Mouse (Mus musculus): ENCODE measurements around the gene Rpl7l1. TPM values are rescaled to one million over a fixed set of nuclear protein-coding genes. Genes with fewer than 3 reads are reported as not detected.

Gene Rpl7l1
- polyA plus RNA-seq, 1 experiment, result 61.6 TPM

DNA sequence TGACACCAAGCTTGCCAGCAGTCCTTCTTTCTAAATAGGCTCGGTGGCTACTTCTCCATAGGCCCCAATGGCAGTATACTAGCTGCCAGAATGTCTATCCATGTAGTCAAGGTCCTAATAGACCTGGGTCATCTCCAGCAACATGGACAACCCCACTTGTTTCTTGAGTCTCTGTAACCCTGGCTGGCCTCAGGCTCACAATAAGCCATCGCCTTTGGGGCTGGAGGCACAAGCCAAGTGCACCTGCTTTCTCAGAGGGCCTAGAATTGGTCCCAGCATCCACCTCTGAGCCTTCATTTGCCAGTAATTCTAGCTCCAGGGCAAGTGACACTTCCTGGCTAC, 8.4 kb downstream of the Rpl7l1 start:
- WGBS, result 22% methylated on average over 2 of the region's 2 CpGs
- no peak overlapping the region for H3K27ac ChIP-seq (ENCODE audit: insufficient read depth, low read length)
- no peak for DNase-seq
- no peak overlapping the region for H3K4me3 ChIP-seq (replicated peaks; ENCODE audit: insufficient read depth, low read depth, low read length)
- H3K27me3 ChIP-seq (ENCODE audit: control insufficient read depth, insufficient read depth, low read length), result no peaks in the 10 kb centered on the region
- TF ChIP-seq POLR2A (IDR thresholded peaks at IDR 0.05; ENCODE audit: borderline replicate concordance, insufficient read depth, low read length) (no peak), CTCF (IDR thresholded peaks at IDR 0.05; ENCODE audit: borderline replicate concordance, insufficient read depth, low read depth, low read length) (no peak)
- 0 out of 2 replicates have a peak, but pooled peaks cover 3% of the 10 kb centered on the region for H3K4me1 ChIP-seq (ENCODE audit: control insufficient read depth, insufficient read depth, low read length)

DNA sequence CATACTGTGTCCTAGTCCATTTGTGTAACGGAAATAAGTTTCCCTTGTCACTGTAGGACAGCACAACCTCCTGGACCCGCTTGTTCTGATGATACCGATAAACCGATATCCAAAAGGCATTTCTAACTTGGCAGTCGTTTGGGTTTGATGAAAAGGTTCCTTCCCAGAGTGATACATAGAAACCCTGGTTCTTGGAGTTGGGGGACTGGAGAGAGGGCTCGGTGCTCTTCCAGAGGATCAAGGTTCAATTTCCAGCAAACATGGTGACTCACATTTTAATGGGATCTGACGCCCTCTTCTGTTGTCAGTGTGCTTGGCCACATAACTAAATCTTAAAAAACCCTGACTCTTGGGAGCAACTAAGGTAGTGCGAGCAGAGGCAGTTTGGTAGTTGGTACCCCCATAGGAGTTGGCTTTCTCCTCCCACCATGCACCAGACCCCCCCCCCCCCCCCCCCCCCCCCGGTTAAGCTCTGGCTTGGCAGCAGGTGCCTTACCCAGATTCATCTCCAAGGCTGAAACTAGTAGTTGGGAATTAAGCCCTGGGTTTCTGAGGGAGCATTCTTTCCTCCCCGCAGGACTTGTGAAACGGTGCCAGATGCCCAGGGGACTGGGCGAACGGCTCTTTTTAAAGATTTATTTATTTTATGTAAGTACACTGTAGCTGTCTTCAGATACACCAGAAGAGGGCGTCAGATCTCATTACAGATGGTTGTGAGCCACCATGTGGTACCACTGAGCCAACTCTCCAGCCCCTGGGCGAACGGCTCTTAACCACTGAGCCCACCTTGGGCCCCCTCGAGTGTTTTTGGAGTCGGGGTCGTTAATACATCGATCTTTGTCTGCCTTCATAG, 9.0 kb downstream of the Rpl7l1 start:
- Histone ChIP-seq H3K27ac (ENCODE audit: insufficient read depth, low read length) (no peak overlapping the region), H3K4me1 (ENCODE audit: control insufficient read depth, insufficient read depth, low read length) (0 out of 2 replicates have a peak, but pooled peaks cover 3% of the 10 kb centered on the region), H3K4me3 (replicated peaks; ENCODE audit: insufficient read depth, low read depth, low read length) (peak overlapping the region; percentile 73), H3K27me3 (ENCODE audit: control insufficient read depth, insufficient read depth, low read length) (no peaks in the 10 kb centered on the region)
- DNase-seq, result peak in 1 of 2 experiments; percentile 34
- 4% methylated on average over 19 of the region's 20 CpGs for WGBS
- TF ChIP-seq CTCF (IDR thresholded peaks at IDR 0.05; ENCODE audit: borderline replicate concordance, insufficient read depth, low read depth, low read length) (peak; percentile 25; the same call in 1 of the 2 replicates), POLR2A (IDR thresholded peaks at IDR 0.05; ENCODE audit: borderline replicate concordance, insufficient read depth, low read length) (no peak)

DNA sequence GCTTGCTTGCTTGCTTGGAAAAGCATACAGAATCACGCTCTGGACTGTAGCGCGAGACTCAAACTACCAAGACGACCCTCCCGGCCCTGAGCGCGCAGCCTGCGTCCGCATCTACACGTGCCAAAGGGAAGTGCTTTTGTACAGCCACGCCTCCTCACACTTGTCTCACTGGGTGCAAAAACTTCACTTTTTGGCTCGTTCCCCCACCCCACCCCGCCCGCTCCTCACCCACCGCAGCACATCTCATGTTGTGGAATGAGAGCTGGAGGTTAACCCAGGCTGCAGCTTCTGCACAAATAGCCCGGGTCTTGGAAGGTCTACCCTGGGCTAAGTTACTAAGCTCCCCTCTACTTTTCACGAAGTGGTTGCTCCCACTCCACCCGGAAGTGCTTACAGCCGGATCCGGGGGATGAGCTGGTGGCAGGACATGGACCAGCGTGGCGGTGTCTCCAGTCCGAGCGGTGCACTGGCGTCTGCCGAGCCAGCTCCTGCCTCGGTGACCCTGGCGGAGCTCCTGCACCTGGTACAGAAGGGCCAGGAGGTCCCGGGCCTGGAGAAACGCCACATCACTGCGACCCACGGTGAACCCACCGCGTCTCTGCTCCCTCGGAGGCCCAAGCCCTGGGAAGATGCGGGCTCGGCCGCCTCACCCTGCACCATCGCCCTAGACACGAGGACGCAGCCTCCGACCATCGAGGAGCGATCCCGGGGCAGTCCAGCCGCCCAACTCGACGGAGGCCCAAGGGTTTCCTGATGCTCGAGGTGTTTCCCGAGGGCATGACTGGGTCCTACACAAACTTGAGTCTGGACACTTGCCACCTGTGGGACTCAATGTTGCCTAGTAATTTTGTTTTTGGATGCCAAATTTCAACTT, 9.8 kb downstream of the Rpl7l1 start, which contains the start of gene 2310039H08Rik:
TSS of gene 2310039H08Rik (plus strand) at position 232 of the 874 bp plus-strand sequence.
- TF ChIP-seq POLR2A (IDR thresholded peaks at IDR 0.05; ENCODE audit: borderline replicate concordance, insufficient read depth, low read length) (peak; percentile 76), CTCF (IDR thresholded peaks at IDR 0.05; ENCODE audit: borderline replicate concordance, insufficient read depth, low read depth, low read length) (no peak)
- H3K4me3 ChIP-seq (replicated peaks; ENCODE audit: insufficient read depth, low read depth, low read length), result peak within 1 kb of the TSS; percentile 73
- no peaks in the 10 kb centered on the region for H3K27me3 ChIP-seq (ENCODE audit: control insufficient read depth, insufficient read depth, low read length)
- DNase-seq, result peak; percentile 86 to 88
- peak within 1 kb of the TSS; percentile 18 for H3K27ac ChIP-seq (ENCODE audit: insufficient read depth, low read length)
- H3K4me1 ChIP-seq (ENCODE audit: control insufficient read depth, insufficient read depth, low read length), result 0 out of 2 replicates have a peak, but pooled peaks cover 3% of the 10 kb centered on the region
- WGBS, result under 1% methylated on average over 50 of the region's 50 CpGs

DNA sequence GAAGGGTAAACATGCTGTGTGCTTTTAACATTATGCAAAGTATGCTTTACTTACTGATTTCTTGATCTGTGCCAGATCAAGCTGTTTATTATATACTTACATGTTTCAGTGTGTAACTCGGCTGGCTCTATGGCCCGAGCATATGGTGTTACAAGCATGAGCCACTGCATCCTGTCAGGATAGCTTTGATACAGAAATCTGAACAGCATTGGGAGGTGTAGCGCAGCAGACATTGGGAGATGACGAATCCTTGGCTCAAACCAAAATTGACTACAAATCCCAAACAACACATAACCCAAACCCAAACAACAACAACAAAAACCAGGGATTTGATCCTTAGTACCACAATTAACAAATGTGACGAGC, 10.5 kb downstream of the Rpl7l1 start:
- DNase-seq, result no peak
- WGBS, result 2% methylated on average over 5 of the region's 5 CpGs
- Histone ChIP-seq H3K27me3 (ENCODE audit: control insufficient read depth, insufficient read depth, low read length) (no peaks in the 10 kb centered on the region), H3K27ac (ENCODE audit: insufficient read depth, low read length) (peak overlapping the region; percentile 16), H3K4me3 (replicated peaks; ENCODE audit: insufficient read depth, low read depth, low read length) (peak overlapping the region; percentile 73), H3K4me1 (ENCODE audit: control insufficient read depth, insufficient read depth, low read length) (0 out of 2 replicates have a peak, but pooled peaks cover 3% of the 10 kb centered on the region)
- TF ChIP-seq POLR2A (IDR thresholded peaks at IDR 0.05; ENCODE audit: borderline replicate concordance, insufficient read depth, low read length), result no peak
- TF ChIP-seq CTCF (IDR thresholded peaks at IDR 0.05; ENCODE audit: borderline replicate concordance, insufficient read depth, low read depth, low read length), result no peak

DNA sequence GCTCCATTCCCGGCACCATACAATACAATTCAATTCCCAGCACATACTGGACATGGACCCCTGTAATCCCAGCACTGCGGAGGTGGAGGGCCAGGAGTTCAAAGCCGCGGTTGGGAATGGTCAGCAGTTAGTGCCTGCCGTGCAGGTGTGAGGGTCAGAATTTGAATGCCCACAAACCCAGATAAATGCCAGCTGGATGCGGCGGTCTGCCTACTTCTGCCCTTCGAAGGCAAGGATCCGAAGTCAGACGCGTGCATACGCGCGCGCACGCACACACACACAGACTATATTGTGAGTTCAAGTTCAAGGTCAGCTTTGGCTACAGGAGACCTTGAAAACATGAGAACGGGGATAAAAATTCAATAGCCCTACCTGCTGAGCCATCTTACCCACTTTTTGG, 10.9 kb downstream of the Rpl7l1 start:
- no peaks in the 10 kb centered on the region for H3K27me3 ChIP-seq (ENCODE audit: control insufficient read depth, insufficient read depth, low read length)
- H3K4me3 ChIP-seq (replicated peaks; ENCODE audit: insufficient read depth, low read depth, low read length), result peak overlapping the region; percentile 73
- DNase-seq, result peak in 1 of 2 experiments; percentile 21
- 56% methylated on average over 17 of the region's 17 CpGs for WGBS
- peak overlapping the region; percentile 16; the same call in 1 of the 2 replicates for H3K27ac ChIP-seq (ENCODE audit: insufficient read depth, low read length)
- H3K4me1 ChIP-seq (ENCODE audit: control insufficient read depth, insufficient read depth, low read length), result 0 out of 2 replicates have a peak, but pooled peaks cover 3% of the 10 kb centered on the region
- TF ChIP-seq POLR2A (IDR thresholded peaks at IDR 0.05; ENCODE audit: borderline replicate concordance, insufficient read depth, low read length), result no peak
- no peak for TF ChIP-seq CTCF (IDR thresholded peaks at IDR 0.05; ENCODE audit: borderline replicate concordance, insufficient read depth, low read depth, low read length)

DNA sequence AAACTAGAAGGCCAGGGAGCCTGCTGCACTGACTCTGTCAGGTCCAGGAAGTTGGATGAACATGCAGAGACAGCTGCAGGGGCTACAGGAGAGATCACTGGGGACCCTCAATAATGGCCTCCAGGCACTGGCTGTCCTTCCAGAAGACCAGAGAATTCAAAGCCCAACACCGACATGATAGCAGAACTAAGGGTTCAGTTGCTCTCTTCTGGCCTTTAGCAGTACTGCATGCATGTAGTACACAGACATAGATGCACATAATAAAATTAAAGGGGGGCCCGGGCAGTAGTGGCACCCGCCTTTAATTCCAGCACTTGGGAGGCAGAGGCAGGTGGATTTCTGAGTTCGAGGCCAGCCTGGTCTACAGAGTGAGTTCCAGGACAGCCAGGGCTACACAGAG, 11.4 kb downstream of the Rpl7l1 start:
- H3K27ac ChIP-seq (ENCODE audit: insufficient read depth, low read length), result no peak overlapping the region
- 86% methylated on average over 4 of the region's 4 CpGs for WGBS
- 0 out of 2 replicates have a peak, but pooled peaks cover 3% of the 10 kb centered on the region for H3K4me1 ChIP-seq (ENCODE audit: control insufficient read depth, insufficient read depth, low read length)
- no peak for DNase-seq
- no peak overlapping the region for H3K4me3 ChIP-seq (replicated peaks; ENCODE audit: insufficient read depth, low read depth, low read length)
- no peak for TF ChIP-seq POLR2A (IDR thresholded peaks at IDR 0.05; ENCODE audit: borderline replicate concordance, insufficient read depth, low read length)
- TF ChIP-seq CTCF (IDR thresholded peaks at IDR 0.05; ENCODE audit: borderline replicate concordance, insufficient read depth, low read depth, low read length), result no peak
- no peaks in the 10 kb centered on the region for H3K27me3 ChIP-seq (ENCODE audit: control insufficient read depth, insufficient read depth, low read length)

DNA sequence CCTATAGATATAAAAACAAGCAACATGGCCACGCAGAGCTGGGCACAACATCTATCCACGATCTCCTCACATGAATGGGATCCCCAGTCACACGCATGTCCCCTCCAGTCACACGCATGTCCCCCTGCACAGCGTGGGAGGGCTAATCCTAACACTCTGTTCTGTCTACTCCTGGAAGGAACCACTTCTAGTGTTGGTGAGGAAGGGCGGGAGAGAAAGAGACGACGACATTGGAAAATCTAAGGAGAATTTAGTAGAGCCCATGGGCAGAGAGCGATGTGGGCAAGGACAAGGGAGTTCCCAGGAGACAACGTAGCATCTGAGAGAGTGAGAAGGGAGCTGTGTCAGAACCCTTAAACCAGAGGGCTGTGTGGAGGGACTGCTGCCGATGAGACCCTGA, 11.9 kb downstream of the Rpl7l1 start:
- TF ChIP-seq POLR2A (IDR thresholded peaks at IDR 0.05; ENCODE audit: borderline replicate concordance, insufficient read depth, low read length) (no peak), CTCF (IDR thresholded peaks at IDR 0.05; ENCODE audit: borderline replicate concordance, insufficient read depth, low read depth, low read length) (no peak)
- WGBS, result 91% methylated on average over 11 of the region's 11 CpGs
- Histone ChIP-seq H3K4me1 (ENCODE audit: control insufficient read depth, insufficient read depth, low read length) (0 out of 2 replicates have a peak, but pooled peaks cover 3% of the 10 kb centered on the region), H3K27ac (ENCODE audit: insufficient read depth, low read length) (no peak overlapping the region), H3K27me3 (ENCODE audit: control insufficient read depth, insufficient read depth, low read length) (no peaks in the 10 kb centered on the region), H3K4me3 (replicated peaks; ENCODE audit: insufficient read depth, low read depth, low read length) (no peak overlapping the region)
- no peak for DNase-seq

All from cerebellum, adult 2 months (tissue).